In the genomic region with DNA sequence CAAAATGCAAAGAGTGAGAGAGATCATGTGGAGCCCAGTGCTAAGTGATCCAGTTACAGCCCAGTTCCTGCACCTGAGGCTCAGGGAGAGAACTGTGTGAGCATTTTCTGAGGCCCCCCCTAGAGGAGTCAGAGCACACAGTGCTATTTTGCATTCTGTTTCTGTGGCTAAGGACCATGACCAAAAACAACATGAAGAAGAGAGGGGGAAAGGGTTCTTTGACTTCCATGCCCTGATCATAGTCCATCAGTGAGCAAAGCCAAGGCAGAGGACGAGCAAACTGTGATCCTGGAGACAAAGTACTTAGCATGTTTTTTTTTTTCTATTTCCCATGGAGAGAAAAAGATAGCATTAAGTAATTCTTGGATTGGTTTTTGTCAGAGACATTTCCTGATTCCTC, we compare ENCODE assay signal across 24 mouse cellular contexts.
"Had no signal": no experiment of that assay in that cellular context is flagged by ENCODE, and none has a peak within 500 bp of the region (broad histone marks: within the 10 kb centered on the region; RNA-seq: fewer than 3 reads in every experiment).

No protein-coding gene starts in this region.

- H3K27me3 ChIP-seq: limb, embryonic 13.5 days; midbrain, embryonic 12.5 days; midbrain, embryonic 15.5 days; neural tube, embryonic 12.5 days; neural tube, embryonic 15.5 days had no signal

- H3K4me2 ChIP-seq: limb, embryonic 13.5 days; lung, embryonic 14.5 days; midbrain, embryonic 12.5 days; midbrain, embryonic 15.5 days; neural tube, embryonic 12.5 days; neural tube, embryonic 15.5 days had no signal

- H3K4me1 ChIP-seq: limb, embryonic 13.5 days; midbrain, embryonic 15.5 days; neural tube, embryonic 12.5 days; neural tube, embryonic 15.5 days had no signal

- H3K9me3 ChIP-seq: limb, embryonic 13.5 days; midbrain, embryonic 12.5 days; midbrain, embryonic 15.5 days; neural tube, embryonic 12.5 days; neural tube, embryonic 15.5 days had no signal

- H3K27ac ChIP-seq: hindbrain, postnatal 0 days; layer of hippocampus, adult 2 months; left cerebral cortex, adult 2 months; limb, embryonic 13.5 days; liver, embryonic 14.5 days; macrophage; midbrain, embryonic 12.5 days; midbrain, embryonic 15.5 days; neural tube, embryonic 12.5 days; neural tube, embryonic 15.5 days; stomach, postnatal 0 days had no signal

- H3K4me3 ChIP-seq: layer of hippocampus, adult 2 months; left cerebral cortex, adult 2 months; limb, embryonic 13.5 days; midbrain, embryonic 12.5 days; midbrain, embryonic 15.5 days; neural tube, embryonic 12.5 days; neural tube, embryonic 15.5 days had no signal

- H3K36me3 ChIP-seq: limb, embryonic 13.5 days; midbrain, embryonic 12.5 days; midbrain, embryonic 15.5 days; neural tube, embryonic 12.5 days; neural tube, embryonic 15.5 days had no signal

- DNase-seq: layer of hippocampus, postnatal 36 days; liver; liver, postnatal 0 days; lung, embryonic 14.5 days; right cerebral cortex, adult 18-20 months; right cerebral cortex, postnatal 14 days; right cerebral cortex, postnatal 4 days; thymus, adult 2 months; thymus, postnatal 14 days; thymus, postnatal 4 days had no signal

- ATAC-seq: hindbrain, postnatal 0 days; inflammation-experienced regulatory T-cells, adult 6 months; intestine, embryonic 16.5 days; liver, postnatal 0 days; lung, postnatal 0 days; midbrain, embryonic 15.5 days had no signal

- H3K9ac ChIP-seq: limb, embryonic 13.5 days; liver, embryonic 14.5 days; liver, postnatal 0 days; lung, embryonic 14.5 days; midbrain, embryonic 12.5 days; midbrain, embryonic 15.5 days; neural tube, embryonic 12.5 days; neural tube, embryonic 15.5 days had no signal
